Mouse (Mus musculus): ENCODE results near the gene Sfmbt2.

Sfmbt2 gene

DNA sequence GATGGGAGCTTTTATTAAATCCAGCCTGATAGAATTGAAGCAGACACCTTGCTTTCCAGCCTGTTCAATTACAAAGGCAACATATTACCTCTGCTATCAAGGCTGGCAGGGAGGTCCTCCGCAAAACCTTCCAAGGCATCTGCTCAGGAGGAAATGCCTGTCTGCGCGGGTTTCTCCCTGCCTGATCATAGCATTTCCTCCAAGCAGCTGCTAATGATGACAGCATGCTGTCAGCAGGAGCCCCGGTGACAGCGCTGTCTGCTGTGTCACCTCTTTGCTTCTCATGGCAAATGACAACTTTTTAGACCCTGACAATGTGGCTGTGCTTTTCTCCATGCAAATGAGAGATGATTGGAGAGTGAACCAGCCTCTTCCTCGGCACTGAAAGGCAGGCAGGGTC, 199.1 kb downstream of the Sfmbt2 start:
- DNase-seq = no peak

GRCm38 (mm10) chr2:10572311-10572710, 202.0 kb downstream of the Sfmbt2 start:
- no peak for DNase-seq

DNA sequence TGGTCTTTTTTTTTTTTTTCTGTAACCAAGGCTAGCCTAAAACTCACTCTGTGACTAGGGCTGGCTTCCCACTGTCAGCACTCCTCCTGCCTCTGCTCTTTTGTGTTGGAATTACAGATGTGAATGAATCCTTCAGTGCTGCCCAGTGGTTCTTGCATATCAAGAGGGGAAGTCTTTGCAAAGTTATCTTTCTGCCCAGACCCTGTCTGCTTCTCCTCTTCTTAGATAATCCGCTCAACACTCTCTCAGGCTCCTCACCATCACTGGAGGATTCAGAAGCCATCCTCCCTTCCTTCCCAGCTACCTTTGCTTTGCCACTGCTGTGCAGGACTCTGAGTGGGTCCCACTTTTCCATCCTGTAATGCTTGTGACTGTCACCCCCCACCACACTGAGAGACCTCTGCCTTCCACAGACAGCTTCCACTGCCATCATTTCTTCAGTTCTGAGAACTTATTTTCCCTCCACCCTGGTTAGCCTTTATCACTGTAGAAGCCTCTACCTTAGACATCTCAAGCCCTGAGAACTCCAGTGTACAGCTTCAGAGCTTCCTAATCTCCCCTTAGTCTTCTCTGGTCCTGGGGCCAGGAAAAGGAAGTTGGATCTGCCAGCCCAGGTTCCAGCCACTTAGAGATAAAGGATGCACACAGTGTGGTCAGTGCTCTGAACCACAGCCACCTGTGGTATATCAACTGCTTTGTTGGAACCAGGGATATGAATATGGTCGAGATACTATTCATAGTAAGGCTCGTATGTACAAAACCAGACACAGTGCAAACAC, 205.8 kb downstream of the Sfmbt2 start:
- DNase-seq = no peak

GRCm38 (mm10) chr2:10582673-10583072, 212.4 kb downstream of the Sfmbt2 start:
- no peak for DNase-seq

DNA sequence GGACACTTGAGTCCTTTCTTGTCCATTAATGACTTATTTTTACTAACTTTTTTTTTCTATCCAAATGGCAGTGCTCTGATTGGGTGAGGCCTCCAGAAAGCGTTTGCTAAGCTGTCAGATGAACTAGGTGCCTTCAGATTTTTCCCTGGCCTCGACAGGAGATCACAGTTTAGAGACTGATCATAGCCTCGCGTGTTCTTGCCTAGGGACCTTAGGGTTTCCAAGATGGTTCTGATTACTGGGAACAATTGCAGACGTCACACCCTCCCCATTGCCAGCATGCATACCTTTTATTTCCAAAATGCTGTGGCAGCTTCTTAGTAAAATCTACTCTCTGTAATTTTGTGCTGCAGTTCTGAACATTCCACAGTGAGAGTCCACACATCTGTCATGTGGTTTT, 212.8 kb downstream of the Sfmbt2 start:
- no peak for DNase-seq

- DNase-seq = no peak
Measured at GRCm38 (mm10) chr2:10591310-10591709, 221.0 kb downstream of the Sfmbt2 start.

DNA sequence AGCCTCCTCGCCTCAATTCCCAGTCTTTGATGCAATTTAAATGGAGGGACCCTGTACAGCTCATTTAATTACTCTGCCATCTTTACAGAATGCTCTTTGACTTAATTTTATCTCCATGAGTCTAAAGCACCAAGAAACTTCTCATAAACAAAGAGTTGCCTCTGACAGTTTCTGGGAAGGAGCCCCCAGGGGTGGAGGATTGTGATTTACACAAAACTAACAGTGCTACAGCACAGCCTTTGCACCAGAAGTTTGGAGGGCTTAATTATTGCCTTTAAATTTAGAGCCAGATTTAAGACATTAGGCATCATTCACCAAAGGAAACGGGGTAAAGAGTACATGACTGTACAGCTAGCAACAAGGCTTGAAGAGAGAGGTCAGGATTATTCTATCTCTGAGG, 245.2 kb downstream of the Sfmbt2 start:
- DNase-seq = no peak

Measured in cerebellum, adult 9-11 months (tissue).